Comparison of ENCODE assay signal across 8 mouse cellular contexts in genomic region chr10:61451931-61452617, GRCm38 (mm10). TPM values are rescaled to one million over a fixed set of nuclear protein-coding genes. Genes with fewer than 3 reads are reported as not detected.
DNase-seq lines count a peak whose midpoint lies in the region; ATAC-seq and TF ChIP-seq lines count a peak whose summit lies in the region.

No protein-coding gene starts in this region.

- H3K4me2 ChIP-seq in intestine, embryonic 15.5 days (replicated peaks), result peak overlapping the region; percentile 77
- peak overlapping the region; percentile 91 for H3K4me2 ChIP-seq in limb, embryonic 11.5 days (ENCODE audit: low read depth, severe bottlenecking)

- peak; percentile 67 to 84 for DNase-seq in adrenal gland, adult (ENCODE audit: inconsistent age in 2 of 2, low spot score in 1 of 2)
- peak; percentile 39 to 54 for DNase-seq in cerebellum, postnatal 36 days
- DNase-seq in gastrocnemius, postnatal 10 days, result peak; percentile 54
- DNase-seq in limb, embryonic 11.5 days (ENCODE audit: low spot score), result no peak
- DNase-seq in midbrain, embryonic 10.5 days (ENCODE audit: low spot score), result no peak
- no peak for DNase-seq in adipocyte (ENCODE audit: low spot score)

- peak overlapping the region; percentile 96 for H3K9ac ChIP-seq in intestine, embryonic 15.5 days
- H3K9ac ChIP-seq in limb, embryonic 11.5 days (ENCODE audit: low read length), result peak overlapping the region; percentile 96

- H3K36me3 ChIP-seq in intestine, embryonic 15.5 days, result no peaks in the 10 kb centered on the region
- no peaks in the 10 kb centered on the region for H3K36me3 ChIP-seq in limb, embryonic 11.5 days (ENCODE audit: control insufficient read depth, insufficient read depth, low read length)
- H3K36me3 ChIP-seq in midbrain, embryonic 10.5 days, result peaks cover 38% of the 10 kb centered on the region
- H3K36me3 ChIP-seq in small intestine, adult 2 months (ENCODE audit: control insufficient read depth, insufficient read depth, low read length), result peaks cover 13% of the 10 kb centered on the region

- peak; percentile 55 for ATAC-seq in intestine, embryonic 15.5 days
- ATAC-seq in limb, embryonic 11.5 days (ENCODE audit: insufficient number of reproducible peaks, low FRiP score, low TSS enrichment, low read depth), result peak; percentile 61

- peak overlapping the region; percentile 97 for H3K4me3 ChIP-seq in intestine, embryonic 15.5 days (replicated peaks)
- H3K4me3 ChIP-seq in limb, embryonic 11.5 days (ENCODE audit: low read depth, low read length), result peak overlapping the region; percentile 99
- H3K4me3 ChIP-seq in midbrain, embryonic 10.5 days, result peak overlapping the region; percentile 100
- H3K4me3 ChIP-seq in small intestine, adult 2 months (ENCODE audit: low read depth, low read length), result peak overlapping the region; percentile 98

- WGBS in intestine, embryonic 15.5 days, result under 1% methylated on average over 62 of the region's 62 CpGs
- WGBS in limb, embryonic 11.5 days, result under 1% methylated on average over 54 of the region's 62 CpGs
- WGBS in midbrain, embryonic 10.5 days, result under 1% methylated on average over 50 of the region's 62 CpGs
- 1% methylated on average over 61 of the region's 62 CpGs for WGBS in small intestine, adult 2 months

- TF ChIP-seq CTCF in small intestine, adult 2 months (IDR thresholded peaks at IDR 0.05; ENCODE audit: extremely low read depth, insufficient read length, insufficient replicate concordance, low read depth, low read length), result no peak

- peak overlapping the region; percentile 80 for H3K27ac ChIP-seq in intestine, embryonic 15.5 days
- H3K27ac ChIP-seq in limb, embryonic 11.5 days (replicated peaks; ENCODE audit: low read depth, low read length), result peak overlapping the region; percentile 65
- H3K27ac ChIP-seq in midbrain, embryonic 10.5 days (replicated peaks), result peak overlapping the region; percentile 93
- peak overlapping the region; percentile 80 for H3K27ac ChIP-seq in small intestine, adult 2 months (ENCODE audit: insufficient read depth, low read depth, low read length)

- H3K27me3 ChIP-seq in intestine, embryonic 15.5 days (replicated peaks), result no peaks in the 10 kb centered on the region
- no peaks in the 10 kb centered on the region for H3K27me3 ChIP-seq in limb, embryonic 11.5 days (ENCODE audit: control insufficient read depth, insufficient read depth, low read length)
- no peaks in the 10 kb centered on the region for H3K27me3 ChIP-seq in midbrain, embryonic 10.5 days (ENCODE audit: low read depth, poor library complexity, severe bottlenecking)
- no peaks in the 10 kb centered on the region for H3K27me3 ChIP-seq in small intestine, adult 2 months (ENCODE audit: control insufficient read depth, insufficient read depth, low read length)

- H3K9me3 ChIP-seq in intestine, embryonic 15.5 days, result no peaks in the 10 kb centered on the region
- no peaks in the 10 kb centered on the region for H3K9me3 ChIP-seq in limb, embryonic 11.5 days (ENCODE audit: control insufficient read depth, low read length)
- H3K9me3 ChIP-seq in midbrain, embryonic 10.5 days (replicated peaks), result no peaks in the 10 kb centered on the region

- H3K4me1 ChIP-seq in intestine, embryonic 15.5 days (replicated peaks), result peaks cover 25% of the 10 kb centered on the region
- H3K4me1 ChIP-seq in limb, embryonic 11.5 days (ENCODE audit: control insufficient read depth, insufficient read depth, low read length), result 0 out of 2 replicates have a peak, but pooled peaks cover 6% of the 10 kb centered on the region
- peaks cover 35% of the 10 kb centered on the region for H3K4me1 ChIP-seq in midbrain, embryonic 10.5 days
- H3K4me1 ChIP-seq in small intestine, adult 2 months (ENCODE audit: control insufficient read depth, insufficient read depth, insufficient read length, low read length), result peaks cover 17% of the 10 kb centered on the region

- no peak for TF ChIP-seq POLR2A in small intestine, adult 2 months (IDR thresholded peaks at IDR 0.05; ENCODE audit: low read depth, low read length)

RNA-seq across cellular contexts. Expression of gene Eif4ebp2, which starts 0.4 kb away (rescaled TPM):
- total RNA-seq in gastrocnemius, postnatal 10 days (2021), result 100 to 1,000 TPM; 103 to 109 TPM
- polyA plus RNA-seq in intestine, embryonic 15.5 days (2015; fragmentation: Nextera tagmentation; extraction: Ambion mirVana), result 74.4 and 80.6 TPM in 2 replicates
- polyA plus RNA-seq in limb, embryonic 11.5 days (2014; fragmentation: Nextera tagmentation; extraction: Ambion mirVana), result 28.5 and 33.3 TPM in 2 replicates
- polyA plus RNA-seq in midbrain, embryonic 10.5 days (2016; fragmentation: Nextera tagmentation; extraction: Ambion mirVana), result 85.4 and 89.4 TPM in 2 replicates
- polyA plus RNA-seq in small intestine, adult 2 months (2012; rRNA removed), result 71.2 and 131 TPM in 2 replicates

RNA-seq across cellular contexts. Expression of gene Lrrc20, which starts 23.5 kb away (rescaled TPM):
- 10 to 100 TPM; 62.3 to 64.9 TPM for total RNA-seq in gastrocnemius, postnatal 10 days (2021)
- polyA plus RNA-seq in intestine, embryonic 15.5 days (2015; fragmentation: Nextera tagmentation; extraction: Ambion mirVana), result 5.6 and 5.9 TPM in 2 replicates
- polyA plus RNA-seq in limb, embryonic 11.5 days (2014; fragmentation: Nextera tagmentation; extraction: Ambion mirVana), result 11.6 and 11.8 TPM in 2 replicates
- 10.1 and 12.1 TPM in 2 replicates for polyA plus RNA-seq in midbrain, embryonic 10.5 days (2016; fragmentation: Nextera tagmentation; extraction: Ambion mirVana)
- polyA plus RNA-seq in small intestine, adult 2 months (2012; rRNA removed), result 6.0 and 7.4 TPM in 2 replicates

RNA-seq across cellular contexts. Expression of gene Nodal, which starts 34.3 kb away (rescaled TPM):
- total RNA-seq in gastrocnemius, postnatal 10 days (2021), result under 1 TPM; 0.11 to 0.19 TPM
- polyA plus RNA-seq in intestine, embryonic 15.5 days (2015; fragmentation: Nextera tagmentation; extraction: Ambion mirVana), result 0.09 and 0.20 TPM in 2 replicates
- polyA plus RNA-seq in limb, embryonic 11.5 days (2014; fragmentation: Nextera tagmentation; extraction: Ambion mirVana), result not detected in 2 replicates
- polyA plus RNA-seq in midbrain, embryonic 10.5 days (2016; fragmentation: Nextera tagmentation; extraction: Ambion mirVana), result 0.25 and 0.26 TPM in 2 replicates
- 0.13 TPM in 1 of 2 replicates, not detected in the other for polyA plus RNA-seq in small intestine, adult 2 months (2012; rRNA removed)

Comparison
In these comparisons a context has a peak if more than half of its experiments do, and no peak if none do; other contexts are left out.
1. DNase-seq: peak in adrenal gland, adult (2 of 2), cerebellum, postnatal 36 days (2 of 2) and gastrocnemius, postnatal 10 days (single experiment); none in limb, embryonic 11.5 days (single experiment), midbrain, embryonic 10.5 days (single experiment) and adipocyte (single experiment).
2. Peak in every context shown above with its lines, with median percentiles within 50 percentile points of each other: H3K27ac ChIP-seq and H3K4me3 ChIP-seq.